23 mouse cellular contexts compared by ENCODE assay signal in genomic region chr12:91220609-91221008, GRCm38 (mm10).
A peak's percentile ranks its signal among the peaks of the same experiment; 100 is the strongest.
DNase-seq lines count a peak whose midpoint lies in the region; ATAC-seq lines count a peak whose summit lies in the region.
"Had no signal": no experiment of that assay in that cellular context is flagged by ENCODE, and none has a peak within 500 bp of the region (broad histone marks: within the 10 kb centered on the region; RNA-seq: fewer than 3 reads in every experiment).

No protein-coding gene starts in this region.

- peak; percentile 20; the same call in 1 of the 2 replicates for ATAC-seq in forebrain, embryonic 12.5 days (ENCODE audit: low FRiP score)
- ATAC-seq in forebrain, embryonic 11.5 days (replicated peaks; ENCODE audit: low FRiP score), result no peak
- ATAC-seq in hindbrain, embryonic 16.5 days, result 0 out of 2 replicates have a peak, but pooled peaks have one; percentile 37
- ATAC-seq in hindbrain, embryonic 14.5 days (ENCODE audit: low FRiP score), result no peak
- peak; percentile 46; the same call in 1 of the 2 replicates for ATAC-seq in forebrain, embryonic 14.5 days
- ATAC-seq: CD4-positive, CD25-positive, alpha-beta regulatory T cell, adult 4 months; inflammation-experienced regulatory T-cells, adult 6 months; intestine, postnatal 0 days had no signal

- H3K36me3 ChIP-seq in forebrain, embryonic 12.5 days (replicated peaks), result no peaks in the 10 kb centered on the region
- H3K36me3 ChIP-seq in forebrain, embryonic 11.5 days (ENCODE audit: control insufficient read depth, insufficient read depth, low read length), result no peaks in the 10 kb centered on the region
- H3K36me3 ChIP-seq in hindbrain, embryonic 16.5 days (ENCODE audit: control insufficient read depth, insufficient read depth, low read length), result no peaks in the 10 kb centered on the region
- no peaks in the 10 kb centered on the region for H3K36me3 ChIP-seq in hindbrain, embryonic 14.5 days (replicated peaks; ENCODE audit: control insufficient read depth, insufficient read depth)
- no peaks in the 10 kb centered on the region for H3K36me3 ChIP-seq in forebrain, embryonic 14.5 days (ENCODE audit: control insufficient read depth, insufficient read depth, low read length)
- H3K36me3 ChIP-seq: embryonic facial prominence, embryonic 13.5 days; hindbrain, embryonic 15.5 days had no signal

- no peaks in the 10 kb centered on the region for H3K9me3 ChIP-seq in forebrain, embryonic 12.5 days
- no peaks in the 10 kb centered on the region for H3K9me3 ChIP-seq in forebrain, embryonic 11.5 days (ENCODE audit: control insufficient read depth, low read length)
- no peaks in the 10 kb centered on the region for H3K9me3 ChIP-seq in hindbrain, embryonic 16.5 days (ENCODE audit: control insufficient read depth, low read length)
- no peaks in the 10 kb centered on the region for H3K9me3 ChIP-seq in hindbrain, embryonic 14.5 days (ENCODE audit: control insufficient read depth, low read length)
- no peaks in the 10 kb centered on the region for H3K9me3 ChIP-seq in forebrain, embryonic 14.5 days (replicated peaks; ENCODE audit: control insufficient read depth, low read length)
- H3K9me3 ChIP-seq: embryonic facial prominence, embryonic 13.5 days; G1E; hindbrain, embryonic 15.5 days had no signal

- no peak overlapping the region for H3K4me3 ChIP-seq in forebrain, embryonic 12.5 days (replicated peaks)
- H3K4me3 ChIP-seq in forebrain, embryonic 11.5 days (ENCODE audit: low read depth, low read length), result no peak overlapping the region
- no peak overlapping the region for H3K4me3 ChIP-seq in hindbrain, embryonic 16.5 days (ENCODE audit: low read length)
- no peak overlapping the region for H3K4me3 ChIP-seq in hindbrain, embryonic 14.5 days (replicated peaks; ENCODE audit: low read length)
- no peak overlapping the region for H3K4me3 ChIP-seq in forebrain, embryonic 14.5 days (ENCODE audit: low read depth, low read length)
- H3K4me3 ChIP-seq: embryonic facial prominence, embryonic 13.5 days; gastrocnemius, adult 2 months; hindbrain, embryonic 15.5 days had no signal

- no peak overlapping the region for H3K9ac ChIP-seq in forebrain, embryonic 12.5 days
- H3K9ac ChIP-seq in forebrain, embryonic 11.5 days (ENCODE audit: low read length), result no peak overlapping the region
- H3K9ac ChIP-seq in hindbrain, embryonic 16.5 days (ENCODE audit: low read depth, low read length), result no peak overlapping the region
- H3K9ac ChIP-seq in hindbrain, embryonic 14.5 days, result no peak overlapping the region
- no peak overlapping the region for H3K9ac ChIP-seq in forebrain, embryonic 14.5 days (ENCODE audit: low read length)
- H3K9ac ChIP-seq: embryonic facial prominence, embryonic 13.5 days; hindbrain, embryonic 15.5 days had no signal

- no peak for DNase-seq in forebrain, embryonic 11.5 days (ENCODE audit: low spot score)
- DNase-seq in hindbrain, embryonic 14.5 days (ENCODE audit: low spot score), result no peak
- peak; percentile 29 for DNase-seq in forebrain, embryonic 14.5 days (ENCODE audit: low spot score)
- peak; percentile 28 for DNase-seq in telencephalon, adult 2 months (ENCODE audit: low read depth, low spot score)
- no peak for DNase-seq in heart, adult 8-10 months (ENCODE audit: low spot score)
- DNase-seq: adrenal gland, adult 8-10 months; adrenal gland, postnatal 36 days; B cell, adult 2 months; cerebellum, adult 18-20 months; cerebellum, adult 9-11 months; cerebellum, postnatal 36 days; gastrocnemius, adult 2 months; gastrocnemius, postnatal 25 days; heart, postnatal 10 days; heart, postnatal 4 days had no signal

- 73% methylated on average over 7 of the region's 7 CpGs for WGBS in forebrain, embryonic 12.5 days
- 91% methylated on average over 7 of the region's 7 CpGs for WGBS in forebrain, embryonic 11.5 days
- 69% methylated on average over 7 of the region's 7 CpGs for WGBS in hindbrain, embryonic 16.5 days
- WGBS in hindbrain, embryonic 14.5 days, result 64% methylated on average over 7 of the region's 7 CpGs
- 47% methylated on average over 7 of the region's 7 CpGs for WGBS in forebrain, embryonic 14.5 days

- no peaks in the 10 kb centered on the region for H3K4me1 ChIP-seq in forebrain, embryonic 12.5 days
- H3K4me1 ChIP-seq in forebrain, embryonic 11.5 days (replicated peaks; ENCODE audit: control insufficient read depth, insufficient read depth, low read length), result no peaks in the 10 kb centered on the region
- H3K4me1 ChIP-seq in hindbrain, embryonic 16.5 days (ENCODE audit: control insufficient read depth, insufficient read depth, low read depth, low read length), result no peaks in the 10 kb centered on the region
- no peaks in the 10 kb centered on the region for H3K4me1 ChIP-seq in hindbrain, embryonic 14.5 days (replicated peaks; ENCODE audit: control insufficient read depth, insufficient read depth, low read length)
- no peaks in the 10 kb centered on the region for H3K4me1 ChIP-seq in forebrain, embryonic 14.5 days (ENCODE audit: control insufficient read depth, insufficient read depth, low read length)
- H3K4me1 ChIP-seq: embryonic facial prominence, embryonic 13.5 days; hindbrain, embryonic 15.5 days had no signal

- no peak overlapping the region for H3K27ac ChIP-seq in forebrain, embryonic 12.5 days
- H3K27ac ChIP-seq in forebrain, embryonic 11.5 days (ENCODE audit: low read depth, low read length), result no peak overlapping the region
- H3K27ac ChIP-seq in hindbrain, embryonic 16.5 days (ENCODE audit: low read depth, low read length), result no peak overlapping the region
- no peak overlapping the region for H3K27ac ChIP-seq in hindbrain, embryonic 14.5 days
- H3K27ac ChIP-seq in forebrain, embryonic 14.5 days (ENCODE audit: low read depth, low read length), result no peak overlapping the region
- H3K27ac ChIP-seq: embryonic facial prominence, embryonic 13.5 days; gastrocnemius, adult 2 months; hindbrain, embryonic 15.5 days had no signal

- no peaks in the 10 kb centered on the region for H3K27me3 ChIP-seq in forebrain, embryonic 12.5 days
- H3K27me3 ChIP-seq in forebrain, embryonic 11.5 days (ENCODE audit: control insufficient read depth, insufficient read depth, low read length), result no peaks in the 10 kb centered on the region
- H3K27me3 ChIP-seq in hindbrain, embryonic 16.5 days (replicated peaks; ENCODE audit: control insufficient read depth, insufficient read depth, low read length), result no peaks in the 10 kb centered on the region
- H3K27me3 ChIP-seq in hindbrain, embryonic 14.5 days (ENCODE audit: control insufficient read depth, insufficient read depth, low read length), result no peaks in the 10 kb centered on the region
- H3K27me3 ChIP-seq in forebrain, embryonic 14.5 days (replicated peaks; ENCODE audit: control insufficient read depth, insufficient read depth, low read length), result no peaks in the 10 kb centered on the region
- H3K27me3 ChIP-seq: embryonic facial prominence, embryonic 13.5 days; hindbrain, embryonic 15.5 days had no signal

- H3K4me2 ChIP-seq in forebrain, embryonic 12.5 days, result no peak overlapping the region
- H3K4me2 ChIP-seq in forebrain, embryonic 11.5 days (ENCODE audit: low read depth, low read length, severe bottlenecking), result no peak overlapping the region
- H3K4me2 ChIP-seq in hindbrain, embryonic 16.5 days (ENCODE audit: low read length), result no peak overlapping the region
- no peak overlapping the region for H3K4me2 ChIP-seq in hindbrain, embryonic 14.5 days (replicated peaks)
- no peak overlapping the region for H3K4me2 ChIP-seq in forebrain, embryonic 14.5 days (ENCODE audit: low read length)
- H3K4me2 ChIP-seq: embryonic facial prominence, embryonic 13.5 days; hindbrain, embryonic 15.5 days had no signal

Comparison
In these comparisons a context has a peak if more than half of its experiments do, and no peak if none do; other contexts are left out.
1. ATAC-seq: peak in forebrain, embryonic 12.5 days (single experiment), hindbrain, embryonic 16.5 days (single experiment) and forebrain, embryonic 14.5 days (single experiment); none in forebrain, embryonic 11.5 days (single experiment) and hindbrain, embryonic 14.5 days (single experiment).
2. DNase-seq: peak in forebrain, embryonic 14.5 days (single experiment) and telencephalon, adult 2 months (single experiment); none in forebrain, embryonic 11.5 days (single experiment), hindbrain, embryonic 14.5 days (single experiment) and heart, adult 8-10 months (single experiment).